Mouse (Mus musculus) cerebellum, adult 2 months (tissue): Measurements from ENCODE around the gene Itgb5.

Source experiments
- CTCF ChIP-seq: fragments of 200-500 bp; IDR thresholded peaks from 2 replicates; pipeline ENCODE4 v1.5.1; 2011; ENCODE audit warnings: low read depth, mild to moderate bottlenecking, control low read depth, low read length, moderate library complexity, borderline replicate concordance; ENCODE audit not compliant: insufficient read depth
- POLR2A ChIP-seq: fragments of 200-500 bp; IDR thresholded peaks from 2 replicates; pipeline ENCODE4 v1.6.1; 2011; ENCODE audit warnings: low read length, control low read depth, borderline replicate concordance; ENCODE audit not compliant: insufficient read depth

- TF ChIP-seq CTCF: no peak
- TF ChIP-seq POLR2A: no peak
Observed at GRCm38 (mm10) chr16:33985372-33985771, 155.9 kb downstream of the Itgb5 start.
